Mouse (Mus musculus) limb, embryonic 14.5 days (tissue): ENCODE data around the gene Gpr137. TPM values are rescaled to one million over a fixed set of nuclear protein-coding genes. Genes with fewer than 3 reads are reported as not detected.
"Not testable (repeated sequence)": the region's sequence is repeated elsewhere in the genome, so short reads cannot be mapped to it uniquely, and the experiment has no call there.

ENCODE experiments used
- ATAC-seq: fragments of 200-750 bp; cut with Nextera tagmentation; 2 replicates; pipeline ENCODE4 v1.8.0; 2017; ENCODE audit warnings: low read depth, moderate number of reproducible peaks, moderate TSS enrichment; ENCODE audit not compliant: low FRiP score
- DNase-seq: peaks from one replicate; pipeline ENCODE4 v3.0.0-alpha.2; 2015; ENCODE audit warnings: low spot score
- H3K27ac ChIP-seq: fragments of 300-500 bp; sonication (generic); replicated peaks from 2 replicates; pipeline ENCODE4 v1.5.1; 2014; ENCODE audit warnings: low read depth, mild to moderate bottlenecking, low read length, moderate library complexity, mixed read lengths
- H3K27me3 ChIP-seq: fragments of 300-500 bp; sonication (generic); 2 replicates; pipeline ENCODE4 v1.6.1; 2014; ENCODE audit warnings: low read length, mixed read lengths; ENCODE audit not compliant: control insufficient read depth, insufficient read depth
- H3K36me3 ChIP-seq: fragments of 300-500 bp; sonication (generic); 2 replicates; pipeline ENCODE4 v1.6.1; 2014; ENCODE audit warnings: mild to moderate bottlenecking, low read length, moderate library complexity, mixed read lengths; ENCODE audit not compliant: control insufficient read depth, insufficient read depth
- H3K4me1 ChIP-seq: fragments of 300-500 bp; sonication (generic); 2 replicates; pipeline ENCODE4 v1.6.1; 2014; ENCODE audit warnings: antibody characterized with exemption, low read length, mixed read lengths; ENCODE audit not compliant: control insufficient read depth, insufficient read depth
- H3K4me2 ChIP-seq: fragments of 300-500 bp; sonication (generic); replicated peaks from 2 replicates; pipeline ENCODE4 v1.6.1; 2014; ENCODE audit warnings: low read depth, mild to moderate bottlenecking, low read length, moderate library complexity; ENCODE audit not compliant: severe bottlenecking
- H3K4me3 ChIP-seq: fragments of 300-500 bp; sonication (generic); replicated peaks from 2 replicates; pipeline ENCODE4 v1.5.1; 2014; ENCODE audit warnings: low read length
- H3K9ac ChIP-seq: fragments of 300-500 bp; sonication (generic); 2 replicates; pipeline ENCODE4 v1.6.1; 2014; ENCODE audit warnings: mild to moderate bottlenecking, low read depth, low read length, moderate library complexity; ENCODE audit not compliant: severe bottlenecking
- H3K9me3 ChIP-seq: fragments of 300-500 bp; sonication (generic); 2 replicates; pipeline ENCODE4 v1.6.1; 2016; ENCODE audit warnings: low read length; ENCODE audit not compliant: control insufficient read depth
- POLR2A ChIP-seq: fragments of 200-500 bp; IDR thresholded peaks from 2 replicates; pipeline ENCODE4 v1.8.0; 2012; ENCODE audit warnings: inconsistent platforms, mild to moderate bottlenecking, moderate library complexity, borderline replicate concordance; ENCODE audit not compliant: insufficient read depth, insufficient read length; ENCODE audit errors: extremely low read depth
- WGBS: fragments of 180-500 bp; shearing (Covaris S2); extraction: QIAGEN DNeasy Blood & Tissue Kit; methylation state at CpG from one replicate; pipeline ENCODE4 v1.1.7; 2014; 5-methylcytosine and 5-hydroxymethylcytosine counted together
- polyA plus RNA-seq, 2 experiments: library from polyadenylated mRNA; depleted of rRNA in 1 of 2; stranded (reverse) in 1 of 2; unstranded in 1 of 2; fragments of >200 nt; fragmentation: Nextera tagmentation in 1 of 2; extraction: Ambion mirVana in 1 of 2; gene quantifications; 2 replicates each; pipeline versions ENCODE4 v1.2.1 to v1.2.3; 2012 to 2014

Gpr137 gene
- polyA plus RNA-seq (2012; rRNA removed), result 56.8 and 72.3 TPM in 2 replicates
- 28.5 and 31.8 TPM in 2 replicates for polyA plus RNA-seq (2014; fragmentation: Nextera tagmentation; extraction: Ambion mirVana)

DNA sequence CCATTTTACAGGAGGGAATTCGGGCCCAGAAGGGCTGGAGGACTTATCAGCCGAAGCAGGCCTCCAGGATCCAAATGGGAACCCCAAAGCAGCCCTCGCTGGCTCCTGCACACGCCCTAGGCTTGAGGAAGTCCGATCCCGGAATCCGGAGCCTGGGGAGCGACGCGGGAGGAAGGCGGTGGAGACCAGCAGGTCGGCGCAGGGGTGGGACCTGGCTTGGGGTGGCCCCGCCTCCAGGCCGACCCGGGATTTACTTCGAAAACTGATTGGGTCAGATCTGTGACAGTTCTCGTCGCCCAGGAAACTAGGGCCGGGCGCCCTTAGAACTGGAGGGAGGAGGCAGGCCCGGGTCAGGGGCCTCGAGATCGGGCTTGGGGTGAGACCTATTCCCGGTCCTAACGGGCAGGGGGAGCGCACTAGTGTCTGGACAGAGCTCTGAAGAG is at the start of gene Gpr137:
Gene Gpr137 (minus strand): TSS at position 232 of the 443 bp plus-strand sequence.
- Histone ChIP-seq H3K36me3 (peaks cover 9% of the 10 kb centered on the region), H3K4me2 (peak within 1 kb of the TSS; percentile 80), H3K4me3 (peak within 1 kb of the TSS; percentile 65), H3K9me3 (no peaks in the 10 kb centered on the region), H3K4me1 (peaks cover 13% of the 10 kb centered on the region), H3K9ac (peak within 1 kb of the TSS; percentile 76), H3K27me3 (no peaks in the 10 kb centered on the region), H3K27ac (peak within 1 kb of the TSS; percentile 90)
- WGBS, result 0% methylated on average over 27 of the region's 27 CpGs
- TF ChIP-seq POLR2A, result peak; percentile 69; the same call in 1 of the 2 replicates
- ATAC-seq (peak; percentile 88), DNase-seq (peak; percentile 93)

- peaks cover 27% of the 10 kb centered on the region for H3K4me1 ChIP-seq
- not testable (repeated sequence) for H3K9ac ChIP-seq, DNase-seq, H3K4me2 ChIP-seq, H3K27ac ChIP-seq, H3K27me3 ChIP-seq, H3K9me3 ChIP-seq, ATAC-seq, H3K4me3 ChIP-seq, H3K36me3 ChIP-seq
- 90% methylated on average over 6 of the region's 6 CpGs for WGBS
Observed at GRCm38 (mm10) chr19:6991166-6991565, 48.9 kb upstream of the Gpr137 start.

DNA sequence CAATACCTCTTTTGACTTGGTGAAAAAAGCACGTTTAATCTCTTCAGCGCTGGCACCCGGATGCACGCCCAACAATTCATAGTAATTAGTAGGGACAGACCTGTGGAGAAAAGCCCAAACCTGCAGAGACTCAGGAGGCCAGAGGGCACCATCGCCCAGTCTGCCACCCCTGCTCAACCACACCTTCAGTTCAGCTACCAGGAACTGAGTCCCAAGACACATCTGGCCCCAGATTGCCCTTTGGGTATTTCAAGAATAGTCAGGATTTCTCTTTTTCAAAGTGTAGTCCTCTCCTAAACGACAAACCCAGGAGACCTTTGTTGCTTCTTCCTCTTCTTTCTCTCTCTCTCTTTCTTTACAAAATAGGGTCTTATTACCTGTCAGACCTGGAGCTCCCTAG is 48.4 kb upstream of the Gpr137 start:
- no peak for ATAC-seq
- DNase-seq, result no peak
- Histone ChIP-seq H3K9me3 (no peaks in the 10 kb centered on the region), H3K4me1 (peaks cover 32% of the 10 kb centered on the region), H3K27me3 (no peaks in the 10 kb centered on the region), H3K4me2 (no peak overlapping the region), H3K27ac (no peak overlapping the region), H3K4me3 (no peak overlapping the region), H3K36me3 (no peaks in the 10 kb centered on the region), H3K9ac (no peak overlapping the region)
- WGBS, result 88% methylated on average over 6 of the region's 6 CpGs
- no peak for TF ChIP-seq POLR2A

GRCm38 (mm10) chr19:6989251-6989650 is 47.0 kb upstream of the Gpr137 start:
- no peak overlapping the region for H3K4me3 ChIP-seq
- H3K27ac ChIP-seq, result no peak overlapping the region
- H3K9me3 ChIP-seq, result no peaks in the 10 kb centered on the region
- ATAC-seq, result no peak
- peaks cover 23% of the 10 kb centered on the region for H3K4me1 ChIP-seq
- H3K27me3 ChIP-seq, result no peaks in the 10 kb centered on the region
- H3K36me3 ChIP-seq, result peaks cover 10% of the 10 kb centered on the region
- H3K4me2 ChIP-seq, result no peak overlapping the region
- DNase-seq, result no peak
- H3K9ac ChIP-seq, result no peak overlapping the region
- 92% methylated on average over 8 of the region's 8 CpGs for WGBS
- TF ChIP-seq POLR2A, result no peak

GRCm38 (mm10) chr19:6987904-6988285 is 45.6 kb upstream of the Gpr137 start:
- Histone ChIP-seq H3K4me1 (peaks cover 19% of the 10 kb centered on the region), H3K4me3 (peak overlapping the region; percentile 82), H3K9ac (peak overlapping the region; percentile 88), H3K9me3 (no peaks in the 10 kb centered on the region), H3K27me3 (no peaks in the 10 kb centered on the region), H3K36me3 (peaks cover 22% of the 10 kb centered on the region), H3K4me2 (peak overlapping the region; percentile 83), H3K27ac (peak overlapping the region; percentile 79; the same call in 1 of the 2 replicates)
- no peak for TF ChIP-seq POLR2A
- WGBS, result 9% methylated on average over 8 of the region's 8 CpGs
- ATAC-seq (no peak; the same call in 1 of the 2 replicates), DNase-seq (no peak)
